Mouse (Mus musculus): ENCODE measurements around the gene Phactr1. TPM values are rescaled to one million over a fixed set of nuclear protein-coding genes. Genes with fewer than 3 reads are reported as not detected.

Gene Phactr1
- polyA plus RNA-seq, 1 experiment: not detected

DNA sequence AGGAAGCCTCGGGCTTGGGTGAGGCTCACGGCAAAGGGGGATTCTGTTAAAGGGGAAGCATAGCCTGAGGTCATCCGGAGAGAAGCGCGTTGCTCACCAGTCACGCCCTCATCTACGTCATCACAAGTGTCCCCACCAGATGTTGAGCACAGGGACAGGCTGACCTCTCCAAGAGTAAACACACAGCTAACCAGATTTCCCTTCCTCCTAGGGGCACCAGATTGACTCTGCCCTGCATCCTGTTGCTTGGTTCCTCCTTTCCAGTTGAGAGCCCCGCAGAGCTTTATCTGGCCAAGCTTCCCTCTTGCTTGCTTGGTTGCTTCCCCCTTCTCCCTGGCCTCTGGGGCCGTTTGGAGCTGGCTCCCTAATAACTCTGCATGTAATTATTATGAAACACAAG lies 148.6 kb downstream of the Phactr1 start:
- H3K4me2 ChIP-seq (ENCODE audit: low read depth): no peak overlapping the region
- H3K27me3 ChIP-seq (ENCODE audit: control insufficient read depth, insufficient read depth, insufficient read length): peaks cover 5% of the 10 kb centered on the region
- H3ac ChIP-seq (ENCODE audit: control insufficient read depth, insufficient read length): no peak overlapping the region
- no peak overlapping the region for H3K4me3 ChIP-seq
- TF ChIP-seq POLR2A (IDR thresholded peaks at IDR 0.05; ENCODE audit: insufficient read length, low read depth): no peak
- TF ChIP-seq MAX (IDR thresholded peaks at IDR 0.05; ENCODE audit: low read depth): no peak
- no peak for TF ChIP-seq SRF (IDR thresholded peaks at IDR 0.05; ENCODE audit: control insufficient read depth, insufficient read length, low read depth)
- no peak for TF ChIP-seq TCF12 (IDR thresholded peaks at IDR 0.05; ENCODE audit: insufficient read depth, poor library complexity, severe bottlenecking)
- no peak for TF ChIP-seq MYOG (IDR thresholded peaks at IDR 0.05; ENCODE audit: control insufficient read depth in 1 of 3, insufficient read depth in 1 of 3, insufficient read length in 2 of 3, low read depth in 2 of 3)
- TF ChIP-seq MYOD1 (IDR thresholded peaks at IDR 0.05; ENCODE audit: control insufficient read depth in 1 of 3, insufficient read length in 2 of 3, low read depth in 2 of 3): no peak
- TF ChIP-seq POLR2AphosphoS2 (IDR thresholded peaks at IDR 0.05; ENCODE audit: insufficient read length, low read depth): no peak
- TF ChIP-seq E2F4 (IDR thresholded peaks at IDR 0.05; ENCODE audit: insufficient read depth): no peak
- no peak for TF ChIP-seq USF1 (IDR thresholded peaks at IDR 0.05; ENCODE audit: low read depth)
- TF ChIP-seq CEBPB (IDR thresholded peaks at IDR 0.05; ENCODE audit: insufficient read depth, poor library complexity, severe bottlenecking): no peak
- no peak for TF ChIP-seq REST (IDR thresholded peaks at IDR 0.05; ENCODE audit: insufficient read depth, insufficient read length)
- TF ChIP-seq TCF3 (IDR thresholded peaks at IDR 0.05; ENCODE audit: insufficient read length, low read depth): no peak
- no peaks in the 10 kb centered on the region for H3K79me2 ChIP-seq (ENCODE audit: control insufficient read depth, insufficient read depth)
- no peaks in the 10 kb centered on the region for H3K36me3 ChIP-seq (ENCODE audit: control insufficient read depth, insufficient read depth)

DNA sequence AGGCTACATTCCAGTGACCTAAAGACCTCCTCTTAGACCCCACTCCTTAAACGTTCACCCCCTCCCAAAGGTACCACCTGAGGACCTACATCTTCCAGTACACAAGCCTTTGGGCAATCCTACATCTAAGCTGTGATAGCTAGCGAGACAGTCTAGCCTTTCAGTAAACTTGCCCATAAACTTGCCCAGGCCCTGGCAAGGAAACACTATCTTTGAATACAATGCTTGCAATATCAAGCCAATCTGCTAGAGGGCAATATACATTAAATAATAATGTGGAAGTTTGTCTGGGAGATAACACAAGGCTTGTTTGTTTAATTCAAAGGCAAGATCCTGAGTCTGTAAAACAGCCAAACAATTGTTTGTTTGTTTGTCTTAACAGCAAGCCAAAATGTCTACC lies 155.0 kb downstream of the Phactr1 start:
- H3K36me3 ChIP-seq (ENCODE audit: control insufficient read depth, insufficient read depth): no peaks in the 10 kb centered on the region
- no peak overlapping the region for H3K4me2 ChIP-seq (ENCODE audit: low read depth)
- H3K79me2 ChIP-seq (ENCODE audit: control insufficient read depth, insufficient read depth): no peaks in the 10 kb centered on the region
- peaks cover 18% of the 10 kb centered on the region for H3K27me3 ChIP-seq (ENCODE audit: control insufficient read depth, insufficient read depth, insufficient read length)
- TF ChIP-seq MYOD1 (IDR thresholded peaks at IDR 0.05; ENCODE audit: control insufficient read depth in 1 of 3, insufficient read length in 2 of 3, low read depth in 2 of 3) (no peak), REST (IDR thresholded peaks at IDR 0.05; ENCODE audit: insufficient read depth, insufficient read length) (no peak), USF1 (IDR thresholded peaks at IDR 0.05; ENCODE audit: low read depth) (no peak)
- H3K4me3 ChIP-seq: no peak overlapping the region
- no peak overlapping the region for H3ac ChIP-seq (ENCODE audit: control insufficient read depth, insufficient read length)

DNA sequence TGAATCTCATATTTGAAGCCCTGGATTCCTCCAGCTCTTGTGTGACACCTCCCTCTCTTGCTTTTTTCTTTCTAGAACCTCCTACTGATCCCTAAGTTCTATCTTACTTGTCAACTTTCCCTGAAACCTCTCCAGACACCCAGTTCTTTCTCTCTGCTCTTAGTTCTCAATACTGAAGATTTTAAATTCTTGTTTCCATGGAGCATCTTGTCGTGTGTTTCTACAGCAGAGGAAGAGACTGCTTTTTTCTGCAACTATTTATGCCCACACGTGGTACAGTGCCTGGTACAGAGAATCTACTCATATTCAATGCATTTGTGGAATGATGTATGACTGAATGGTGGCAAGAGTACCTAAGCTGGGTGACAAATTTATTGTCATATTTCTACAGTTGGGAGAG lies 158.9 kb downstream of the Phactr1 start:
- Histone ChIP-seq H3ac (ENCODE audit: control insufficient read depth, insufficient read length) (no peak overlapping the region), H3K4me2 (ENCODE audit: low read depth) (no peak overlapping the region), H3K79me2 (ENCODE audit: control insufficient read depth, insufficient read depth) (no peaks in the 10 kb centered on the region), H3K4me3 (no peak overlapping the region), H3K36me3 (ENCODE audit: control insufficient read depth, insufficient read depth) (no peaks in the 10 kb centered on the region), H3K27me3 (ENCODE audit: control insufficient read depth, insufficient read depth, insufficient read length) (peaks cover 13% of the 10 kb centered on the region)
- TF ChIP-seq TCF3 (IDR thresholded peaks at IDR 0.05; ENCODE audit: insufficient read length, low read depth): no peak
- TF ChIP-seq E2F4 (IDR thresholded peaks at IDR 0.05; ENCODE audit: insufficient read depth): no peak
- TF ChIP-seq MYOD1 (IDR thresholded peaks at IDR 0.05; ENCODE audit: control insufficient read depth in 1 of 3, insufficient read length in 2 of 3, low read depth in 2 of 3): no peak
- no peak for TF ChIP-seq USF1 (IDR thresholded peaks at IDR 0.05; ENCODE audit: low read depth)
- no peak for TF ChIP-seq POLR2A (IDR thresholded peaks at IDR 0.05; ENCODE audit: insufficient read length, low read depth)
- TF ChIP-seq MAX (IDR thresholded peaks at IDR 0.05; ENCODE audit: low read depth): no peak
- no peak for TF ChIP-seq CEBPB (IDR thresholded peaks at IDR 0.05; ENCODE audit: insufficient read depth, poor library complexity, severe bottlenecking)
- TF ChIP-seq MYOG (IDR thresholded peaks at IDR 0.05; ENCODE audit: control insufficient read depth in 1 of 3, insufficient read depth in 1 of 3, insufficient read length in 2 of 3, low read depth in 2 of 3): no peak
- TF ChIP-seq POLR2AphosphoS2 (IDR thresholded peaks at IDR 0.05; ENCODE audit: insufficient read length, low read depth): no peak
- no peak for TF ChIP-seq REST (IDR thresholded peaks at IDR 0.05; ENCODE audit: insufficient read depth, insufficient read length)
- no peak for TF ChIP-seq TCF12 (IDR thresholded peaks at IDR 0.05; ENCODE audit: insufficient read depth, poor library complexity, severe bottlenecking)
- no peak for TF ChIP-seq SRF (IDR thresholded peaks at IDR 0.05; ENCODE audit: control insufficient read depth, insufficient read length, low read depth)

DNA sequence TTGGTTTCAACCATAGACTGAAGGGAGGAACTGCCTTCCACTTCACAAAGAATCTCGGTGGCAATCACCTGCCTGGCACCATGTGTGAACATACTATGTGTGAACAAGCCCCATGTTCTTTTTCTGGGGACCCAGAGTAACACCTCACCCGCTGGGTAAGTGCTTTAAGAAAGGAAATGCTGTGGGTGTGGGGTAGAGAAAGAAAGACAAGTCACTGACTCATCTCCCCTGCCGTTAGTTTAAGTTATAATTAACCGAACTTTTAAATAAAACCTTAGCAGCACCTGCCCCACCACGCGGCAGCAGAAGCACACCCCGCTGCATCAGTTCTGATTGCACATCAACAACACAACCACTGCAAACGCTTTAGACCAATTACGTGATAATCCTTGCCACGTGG lies 171.7 kb downstream of the Phactr1 start:
- no peak overlapping the region for H3ac ChIP-seq (ENCODE audit: control insufficient read depth, insufficient read length)
- no peak overlapping the region for H3K4me2 ChIP-seq (ENCODE audit: low read depth)
- no peaks in the 10 kb centered on the region for H3K27me3 ChIP-seq (ENCODE audit: control insufficient read depth, insufficient read depth, insufficient read length)
- no peak for TF ChIP-seq POLR2A (IDR thresholded peaks at IDR 0.05; ENCODE audit: insufficient read length, low read depth)
- no peak for TF ChIP-seq CEBPB (IDR thresholded peaks at IDR 0.05; ENCODE audit: insufficient read depth, poor library complexity, severe bottlenecking)
- TF ChIP-seq TCF3 (IDR thresholded peaks at IDR 0.05; ENCODE audit: insufficient read length, low read depth): no peak
- TF ChIP-seq MYOG (IDR thresholded peaks at IDR 0.05; ENCODE audit: control insufficient read depth in 1 of 3, insufficient read depth in 1 of 3, insufficient read length in 2 of 3, low read depth in 2 of 3): no peak
- TF ChIP-seq REST (IDR thresholded peaks at IDR 0.05; ENCODE audit: insufficient read depth, insufficient read length): no peak
- no peak for TF ChIP-seq E2F4 (IDR thresholded peaks at IDR 0.05; ENCODE audit: insufficient read depth)
- TF ChIP-seq MAX (IDR thresholded peaks at IDR 0.05; ENCODE audit: low read depth): no peak
- no peak for TF ChIP-seq TCF12 (IDR thresholded peaks at IDR 0.05; ENCODE audit: insufficient read depth, poor library complexity, severe bottlenecking)
- TF ChIP-seq SRF (IDR thresholded peaks at IDR 0.05; ENCODE audit: control insufficient read depth, insufficient read length, low read depth): no peak
- TF ChIP-seq MYOD1 (IDR thresholded peaks at IDR 0.05; ENCODE audit: control insufficient read depth in 1 of 3, insufficient read length in 2 of 3, low read depth in 2 of 3): no peak
- no peak for TF ChIP-seq USF1 (IDR thresholded peaks at IDR 0.05; ENCODE audit: low read depth)
- TF ChIP-seq POLR2AphosphoS2 (IDR thresholded peaks at IDR 0.05; ENCODE audit: insufficient read length, low read depth): no peak
- H3K36me3 ChIP-seq (ENCODE audit: control insufficient read depth, insufficient read depth): no peaks in the 10 kb centered on the region
- no peak overlapping the region for H3K4me3 ChIP-seq
- H3K79me2 ChIP-seq (ENCODE audit: control insufficient read depth, insufficient read depth): no peaks in the 10 kb centered on the region
